Mouse (Mus musculus): ENCODE results near the gene Fam160a1. TPM values are rescaled to one million over a fixed set of nuclear protein-coding genes. Genes with fewer than 3 reads are reported as not detected.

The Fam160a1 gene
- polyA plus RNA-seq, 1 experiment from 2014 or later = 0.85 TPM

DNA sequence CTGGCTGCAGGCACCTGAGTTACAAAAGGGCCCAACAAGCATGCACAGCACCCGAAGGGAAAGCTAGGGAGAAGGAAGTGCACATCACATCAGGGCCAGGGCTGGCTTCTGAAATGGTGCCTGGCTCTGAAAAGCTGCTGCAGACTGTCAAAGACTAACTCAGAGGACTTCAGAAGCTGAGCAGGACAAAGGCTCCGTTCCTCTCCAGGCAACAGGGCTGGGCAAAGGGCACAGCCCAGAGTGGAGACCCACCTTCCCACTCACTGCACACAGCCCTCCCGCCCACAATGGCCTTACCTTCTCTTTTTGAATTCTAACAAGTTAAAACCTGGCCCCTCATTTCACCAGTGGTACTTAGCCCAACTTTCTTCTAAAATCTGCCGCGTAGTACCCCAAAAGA, 153.3 kb downstream of the Fam160a1 start:
- Histone ChIP-seq H3K27ac (no peak overlapping the region), H3K4me3 (no peak overlapping the region), H3K9me3 (no peaks in the 10 kb centered on the region), H3K27me3 (replicated peaks) (no peaks in the 10 kb centered on the region), H3K4me1 (no peaks in the 10 kb centered on the region), H3K9ac (no peak overlapping the region), H3K4me2 (replicated peaks) (no peak overlapping the region), H3K36me3 (no peaks in the 10 kb centered on the region)
- ATAC-seq (ENCODE audit: low FRiP score, low read depth) = no peak
- WGBS = 79% methylated on average over 5 of the region's 5 CpGs

DNA sequence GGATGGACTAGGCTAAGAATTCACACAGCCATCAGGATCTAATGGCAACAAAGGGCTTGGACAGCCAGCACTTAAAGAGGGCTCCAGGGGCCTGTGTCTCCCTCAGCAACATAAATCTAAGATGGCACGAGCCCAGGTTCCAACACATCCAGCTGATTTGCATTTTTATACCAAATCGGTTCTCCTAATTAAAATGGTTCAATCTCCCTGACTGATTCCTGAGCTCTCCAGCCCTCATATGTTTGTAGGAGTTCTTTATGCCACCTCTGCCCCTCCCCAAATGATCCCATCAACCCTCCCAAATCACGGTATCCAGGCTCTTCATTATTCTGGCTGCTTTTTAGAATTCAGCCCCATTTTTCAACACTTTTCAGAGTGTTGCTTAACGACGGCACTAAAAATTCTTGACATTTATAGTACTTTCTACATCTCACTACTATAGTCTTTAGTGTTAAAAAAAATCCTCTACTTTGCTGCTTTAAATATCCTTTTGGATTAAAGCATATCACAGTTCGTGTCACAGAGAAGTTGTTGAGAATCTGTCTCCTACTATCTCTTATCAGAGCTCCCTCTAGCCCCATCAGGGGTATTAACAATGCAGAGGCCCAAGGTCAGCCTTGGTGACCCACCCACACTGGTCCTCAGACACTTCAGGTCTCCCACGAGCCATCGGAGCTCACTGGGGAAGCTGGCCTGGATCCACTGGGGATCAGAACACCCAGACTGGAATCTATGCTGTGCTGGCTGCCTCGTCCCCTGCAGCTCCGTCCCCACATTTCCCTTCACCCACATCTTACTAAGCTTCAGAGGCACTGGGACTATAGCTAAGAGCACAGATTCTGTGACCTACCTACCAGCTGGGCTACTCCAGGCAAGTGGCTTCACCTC, 154.9 kb downstream of the Fam160a1 start:
- Histone ChIP-seq H3K27ac (no peak overlapping the region), H3K9me3 (no peaks in the 10 kb centered on the region), H3K36me3 (no peaks in the 10 kb centered on the region), H3K9ac (no peak overlapping the region), H3K4me2 (replicated peaks) (no peak overlapping the region), H3K27me3 (replicated peaks) (no peaks in the 10 kb centered on the region), H3K4me3 (no peak overlapping the region), H3K4me1 (no peaks in the 10 kb centered on the region)
- ATAC-seq (ENCODE audit: low FRiP score, low read depth) = no peak
- WGBS = 61% methylated on average over 10 of the region's 10 CpGs

DNA sequence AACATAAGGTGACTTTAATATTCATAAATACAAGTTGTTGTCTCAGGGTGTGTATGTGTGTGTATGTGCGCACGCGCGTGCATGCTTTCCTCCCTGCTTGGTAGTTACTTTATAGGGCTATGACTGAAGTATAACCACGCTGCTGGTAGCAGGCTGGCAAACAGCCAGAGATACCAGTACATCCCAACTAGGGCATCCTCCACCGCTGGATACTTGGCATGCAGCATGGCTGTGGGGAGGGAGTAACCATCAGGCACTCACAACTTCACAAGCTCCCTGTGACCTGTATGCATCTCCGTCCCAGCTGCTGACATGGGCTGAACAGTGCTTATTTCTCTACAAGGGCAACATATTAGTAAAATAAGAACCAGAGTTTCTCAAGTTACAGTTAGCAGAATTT, 157.4 kb downstream of the Fam160a1 start:
- H3K36me3 ChIP-seq = no peaks in the 10 kb centered on the region
- ATAC-seq (ENCODE audit: low FRiP score, low read depth) = no peak
- 91% methylated on average over 7 of the region's 7 CpGs for WGBS
- no peaks in the 10 kb centered on the region for H3K4me1 ChIP-seq
- no peaks in the 10 kb centered on the region for H3K27me3 ChIP-seq (replicated peaks)
- no peak overlapping the region for H3K4me2 ChIP-seq (replicated peaks)
- H3K4me3 ChIP-seq = no peak overlapping the region
- H3K27ac ChIP-seq = no peak overlapping the region
- H3K9me3 ChIP-seq = no peaks in the 10 kb centered on the region
- no peak overlapping the region for H3K9ac ChIP-seq

DNA sequence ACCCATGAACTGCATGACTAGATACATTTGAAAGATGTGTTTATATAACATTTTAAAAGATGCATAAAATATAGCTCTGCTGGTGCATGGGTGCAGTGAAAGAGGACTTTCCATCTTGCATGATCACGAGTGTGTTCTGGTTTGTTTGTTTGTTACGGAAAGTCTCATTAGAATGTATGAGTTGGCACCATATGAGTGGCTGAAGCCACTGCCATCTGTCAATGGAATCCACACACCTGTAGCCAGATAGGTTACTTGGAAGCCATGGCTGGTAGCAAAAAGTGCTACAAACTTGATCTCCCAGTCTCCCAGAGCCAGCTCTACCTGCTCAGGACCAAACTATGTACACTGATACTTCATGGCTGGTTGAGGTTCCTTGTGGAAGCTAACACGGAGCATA, 161.6 kb downstream of the Fam160a1 start:
- no peak overlapping the region for H3K27ac ChIP-seq
- H3K9ac ChIP-seq = no peak overlapping the region
- H3K36me3 ChIP-seq = 0 out of 2 replicates have a peak, but pooled peaks cover 6% of the 10 kb centered on the region
- H3K4me2 ChIP-seq (replicated peaks) = no peak overlapping the region
- no peaks in the 10 kb centered on the region for H3K27me3 ChIP-seq (replicated peaks)
- no peak for ATAC-seq (ENCODE audit: low FRiP score, low read depth)
- no peaks in the 10 kb centered on the region for H3K9me3 ChIP-seq
- no peak overlapping the region for H3K4me3 ChIP-seq
- 94% methylated on average over 3 of the region's 3 CpGs for WGBS
- H3K4me1 ChIP-seq = no peaks in the 10 kb centered on the region

DNA sequence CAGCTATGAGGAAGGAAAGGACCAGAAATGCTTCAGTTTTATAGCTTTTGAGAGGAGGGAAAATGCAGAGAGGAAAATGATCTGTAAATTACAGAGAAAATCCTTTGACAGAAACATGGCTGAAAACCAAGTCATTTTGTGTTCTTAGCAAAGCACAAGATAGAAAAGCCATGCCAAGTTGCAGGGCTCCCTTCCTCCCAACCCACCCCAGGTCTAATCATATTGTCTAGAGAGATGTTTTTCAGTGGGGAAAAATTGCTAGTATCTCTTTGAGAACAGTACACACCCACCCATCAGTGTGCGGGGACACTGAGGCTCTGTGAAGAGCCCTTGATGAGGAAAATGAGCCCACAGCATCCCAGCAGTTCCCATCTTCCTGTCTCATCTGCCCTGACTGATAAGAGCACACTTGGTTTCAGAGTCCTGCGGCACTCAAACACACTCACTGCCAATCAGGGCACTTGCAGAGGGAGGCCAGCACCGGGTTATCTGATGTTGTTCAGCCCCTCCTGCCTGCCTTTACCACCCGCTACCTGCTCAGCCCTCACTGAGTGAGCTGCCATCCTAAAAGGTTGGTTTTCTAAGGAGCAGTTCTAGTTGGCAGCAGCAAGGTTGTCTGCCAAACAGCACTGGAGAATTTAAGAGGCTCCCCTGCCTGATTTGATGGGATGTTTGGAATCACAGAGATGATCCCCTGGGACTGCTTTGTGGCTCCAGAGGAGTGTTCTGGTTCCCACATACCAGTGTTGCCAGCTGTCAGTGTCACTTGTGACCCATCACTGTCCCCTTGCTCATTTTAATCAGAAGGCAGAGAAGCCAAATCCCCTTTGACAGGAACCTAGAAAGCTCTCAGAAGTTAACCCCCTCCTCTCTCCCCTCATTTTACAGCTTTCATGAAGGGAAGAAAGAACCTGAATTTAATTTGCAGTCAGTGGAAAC, 164.1 kb downstream of the Fam160a1 start:
- no peak for ATAC-seq (ENCODE audit: low FRiP score, low read depth)

DNA sequence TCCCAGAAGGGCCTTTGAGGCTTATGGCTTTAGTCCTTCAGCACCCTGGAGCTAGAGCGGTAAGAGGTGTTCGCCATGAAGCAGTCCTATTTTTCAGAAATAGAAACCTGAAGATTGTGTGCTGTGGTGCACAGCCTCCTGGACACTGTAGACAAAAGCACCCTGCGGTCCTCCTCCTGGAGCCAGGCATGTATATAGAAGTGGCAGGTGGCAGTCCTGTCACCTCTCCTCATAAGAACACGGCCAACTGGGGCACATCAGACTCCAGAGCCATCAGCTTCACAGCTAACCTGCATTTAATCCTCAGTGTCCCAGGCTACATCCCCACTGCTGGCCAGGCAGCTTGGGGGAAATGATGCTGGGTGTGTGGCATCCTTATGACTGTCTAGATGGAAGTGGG, 167.9 kb downstream of the Fam160a1 start:
- no peak overlapping the region for H3K4me2 ChIP-seq (replicated peaks)
- H3K4me3 ChIP-seq = no peak overlapping the region
- 93% methylated on average over 4 of the region's 4 CpGs for WGBS
- no peak for ATAC-seq (ENCODE audit: low FRiP score, low read depth)
- 0 out of 2 replicates have a peak, but pooled peaks cover 6% of the 10 kb centered on the region for H3K36me3 ChIP-seq
- no peak overlapping the region for H3K9ac ChIP-seq
- H3K4me1 ChIP-seq = no peaks in the 10 kb centered on the region
- H3K27ac ChIP-seq = no peak overlapping the region
- H3K27me3 ChIP-seq (replicated peaks) = no peaks in the 10 kb centered on the region
- no peaks in the 10 kb centered on the region for H3K9me3 ChIP-seq

More for the DNA sequence above, 164.1 kb downstream of the Fam160a1 start:
- no peak overlapping the region for H3K9ac ChIP-seq
- H3K4me1 ChIP-seq = no peaks in the 10 kb centered on the region
- H3K36me3 ChIP-seq = 0 out of 2 replicates have a peak, but pooled peaks cover 6% of the 10 kb centered on the region
- H3K4me3 ChIP-seq = no peak overlapping the region
- no peak overlapping the region for H3K27ac ChIP-seq
- H3K27me3 ChIP-seq (replicated peaks) = no peaks in the 10 kb centered on the region
- 83% methylated on average over 4 of the region's 4 CpGs for WGBS
- H3K4me2 ChIP-seq (replicated peaks) = no peak overlapping the region
- H3K9me3 ChIP-seq = no peaks in the 10 kb centered on the region

DNA sequence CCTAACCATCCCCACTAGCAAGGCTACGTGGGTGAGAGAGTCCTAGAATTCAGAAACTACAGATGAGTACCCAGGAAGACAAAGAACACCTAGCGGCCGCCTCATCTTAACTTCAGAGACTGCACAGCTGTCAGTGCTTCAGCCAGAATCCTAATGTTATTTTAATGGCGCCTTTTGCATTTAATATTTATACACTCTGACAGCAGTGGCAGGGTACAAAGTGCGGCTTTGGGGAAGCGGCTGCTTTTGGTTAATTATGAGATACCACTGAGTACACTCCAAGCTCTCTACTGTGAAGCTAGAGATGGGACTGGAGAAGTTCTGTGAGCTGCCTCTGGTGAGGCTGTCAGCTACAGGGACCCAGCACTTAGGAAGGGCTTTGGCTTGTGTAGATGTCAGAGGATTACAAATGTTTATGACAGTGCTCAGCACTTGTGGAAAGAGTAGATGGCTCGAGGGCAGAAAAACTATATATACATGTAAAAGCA, 171.5 kb downstream of the Fam160a1 start:
- WGBS = 81% methylated on average over 7 of the region's 7 CpGs
- H3K27me3 ChIP-seq (replicated peaks) = no peaks in the 10 kb centered on the region
- ATAC-seq (ENCODE audit: low FRiP score, low read depth) = no peak

DNA sequence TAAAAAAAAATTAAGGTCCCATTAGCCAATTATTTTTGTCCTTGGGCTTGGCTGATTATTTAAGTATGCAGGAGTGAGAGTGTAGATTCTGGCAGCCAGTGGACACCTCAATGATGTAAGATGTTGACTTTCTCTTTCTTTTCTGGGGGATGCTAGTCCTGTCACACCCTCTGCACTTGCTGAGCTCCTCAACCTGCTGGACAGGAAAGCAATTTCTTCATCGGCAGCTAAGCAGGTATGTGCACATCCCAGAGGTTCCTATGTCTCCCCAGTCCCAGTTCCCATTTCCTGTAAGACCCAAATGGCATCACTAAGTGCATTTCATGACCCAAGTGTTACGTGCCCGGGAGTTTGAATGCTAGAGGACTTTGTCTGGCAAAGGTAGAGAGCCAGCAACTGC, 172.3 kb downstream of the Fam160a1 start:
- ATAC-seq (ENCODE audit: low FRiP score, low read depth) = no peak
- WGBS = 96% methylated on average over 3 of the region's 3 CpGs

More for the DNA sequence above, 171.5 kb downstream of the Fam160a1 start:
- Histone ChIP-seq H3K4me3 (no peak overlapping the region), H3K4me1 (no peaks in the 10 kb centered on the region), H3K36me3 (no peaks in the 10 kb centered on the region), H3K9me3 (no peaks in the 10 kb centered on the region), H3K4me2 (replicated peaks) (no peak overlapping the region), H3K9ac (no peak overlapping the region), H3K27ac (no peak overlapping the region)

DNA sequence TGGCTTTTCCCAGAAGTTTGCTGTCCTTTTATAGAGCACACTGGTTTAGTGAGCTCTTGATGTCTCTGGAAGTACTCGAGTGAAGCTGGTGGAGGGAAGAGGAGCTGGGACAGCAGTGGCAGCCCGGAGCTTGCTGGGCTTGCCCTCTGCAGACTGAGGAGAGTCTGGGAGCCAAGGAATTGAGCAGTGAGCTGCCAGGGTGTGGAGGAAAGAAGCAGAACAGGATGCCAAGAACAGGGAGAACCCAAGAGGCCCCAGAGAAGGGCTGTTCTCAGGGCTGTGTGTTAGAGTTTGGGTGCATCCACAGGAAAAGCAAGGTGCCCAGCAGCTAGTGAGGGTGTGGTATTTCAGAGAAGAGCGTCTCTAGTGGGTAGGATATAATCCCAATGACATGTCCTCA, 175.3 kb downstream of the Fam160a1 start:
- no peaks in the 10 kb centered on the region for H3K9me3 ChIP-seq
- H3K4me2 ChIP-seq (replicated peaks) = no peak overlapping the region
- no peaks in the 10 kb centered on the region for H3K27me3 ChIP-seq (replicated peaks)
- no peak overlapping the region for H3K4me3 ChIP-seq
- H3K4me1 ChIP-seq = no peaks in the 10 kb centered on the region
- no peaks in the 10 kb centered on the region for H3K36me3 ChIP-seq
- WGBS = 84% methylated on average over 3 of the region's 3 CpGs
- no peak overlapping the region for H3K9ac ChIP-seq
- ATAC-seq (ENCODE audit: low FRiP score, low read depth) = no peak
- H3K27ac ChIP-seq = no peak overlapping the region

More for the DNA sequence above, 172.3 kb downstream of the Fam160a1 start:
- Histone ChIP-seq H3K9ac (no peak overlapping the region), H3K27ac (no peak overlapping the region), H3K36me3 (no peaks in the 10 kb centered on the region), H3K4me1 (no peaks in the 10 kb centered on the region), H3K9me3 (no peaks in the 10 kb centered on the region), H3K27me3 (replicated peaks) (no peaks in the 10 kb centered on the region), H3K4me2 (replicated peaks) (no peak overlapping the region), H3K4me3 (no peak overlapping the region)

DNA sequence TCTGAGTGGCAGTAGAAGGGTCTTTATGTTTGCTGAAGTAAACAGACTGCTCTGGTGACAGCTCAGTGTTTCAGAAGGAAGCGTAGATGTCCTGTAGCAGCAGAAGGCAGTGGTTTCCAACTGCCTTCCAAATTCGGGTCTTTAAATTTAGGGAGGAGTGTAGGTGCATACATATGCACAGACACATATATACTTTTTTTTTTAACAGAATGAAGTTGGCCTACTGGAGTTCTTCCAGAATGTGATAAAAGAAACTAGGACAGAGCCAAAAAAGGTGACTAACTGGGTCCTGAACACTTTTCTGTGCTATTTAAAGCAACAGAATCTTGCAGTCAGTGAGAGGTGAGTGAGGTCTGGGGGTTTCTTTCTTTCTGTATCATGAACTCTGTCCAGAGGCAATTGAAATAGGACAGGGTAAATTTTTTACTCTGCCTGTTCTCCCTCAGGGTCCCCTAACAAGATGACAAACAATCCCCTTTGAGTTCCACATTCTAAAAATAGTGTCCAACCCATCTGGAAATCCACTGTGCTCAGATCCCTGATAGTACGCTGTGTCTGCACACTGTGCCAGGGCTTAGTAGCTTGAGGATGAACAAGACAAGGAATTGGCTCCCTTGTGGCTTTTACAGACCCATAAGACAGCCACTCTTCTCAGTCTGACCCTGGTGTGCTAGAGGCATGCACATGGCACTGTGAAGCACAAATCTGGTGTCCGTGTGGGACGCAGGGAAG, 180.2 kb downstream of the Fam160a1 start:
- Histone ChIP-seq H3K4me2 (replicated peaks) (no peak overlapping the region), H3K4me3 (no peak overlapping the region), H3K36me3 (no peaks in the 10 kb centered on the region), H3K4me1 (0 out of 2 replicates have a peak, but pooled peaks cover 7% of the 10 kb centered on the region), H3K27ac (no peak overlapping the region), H3K9me3 (no peaks in the 10 kb centered on the region), H3K9ac (no peak overlapping the region), H3K27me3 (replicated peaks) (no peaks in the 10 kb centered on the region)
- ATAC-seq (ENCODE audit: low FRiP score, low read depth) = no peak
- WGBS = 89% methylated on average over 5 of the region's 5 CpGs

DNA sequence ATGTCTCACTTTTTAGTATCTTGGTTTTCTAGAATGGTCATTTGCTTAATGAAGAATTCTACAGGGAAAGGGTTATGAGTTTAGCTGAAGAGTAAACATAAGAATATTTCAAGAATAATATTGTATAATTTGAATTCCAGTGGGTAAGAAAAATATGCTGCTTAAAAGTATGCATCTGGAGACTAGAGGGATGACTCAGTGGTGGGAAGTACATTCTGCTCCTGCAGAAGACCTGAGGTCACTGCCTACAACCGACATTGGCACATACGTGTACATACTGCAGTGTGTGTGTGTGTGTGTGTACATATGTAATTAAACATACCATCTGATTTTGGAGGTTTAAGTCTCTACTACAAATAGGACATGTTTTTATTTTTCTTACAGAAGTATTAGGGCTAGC, 181.5 kb downstream of the Fam160a1 start:
- no peak overlapping the region for H3K4me3 ChIP-seq
- H3K27ac ChIP-seq = no peak overlapping the region
- 94% methylated on average over 2 of the region's 2 CpGs for WGBS
- H3K4me1 ChIP-seq = 0 out of 2 replicates have a peak, but pooled peaks cover 7% of the 10 kb centered on the region
- H3K9me3 ChIP-seq = no peaks in the 10 kb centered on the region
- no peak overlapping the region for H3K9ac ChIP-seq
- ATAC-seq (ENCODE audit: low FRiP score, low read depth) = no peak
- H3K36me3 ChIP-seq = no peaks in the 10 kb centered on the region
- H3K4me2 ChIP-seq (replicated peaks) = no peak overlapping the region
- no peaks in the 10 kb centered on the region for H3K27me3 ChIP-seq (replicated peaks)

DNA sequence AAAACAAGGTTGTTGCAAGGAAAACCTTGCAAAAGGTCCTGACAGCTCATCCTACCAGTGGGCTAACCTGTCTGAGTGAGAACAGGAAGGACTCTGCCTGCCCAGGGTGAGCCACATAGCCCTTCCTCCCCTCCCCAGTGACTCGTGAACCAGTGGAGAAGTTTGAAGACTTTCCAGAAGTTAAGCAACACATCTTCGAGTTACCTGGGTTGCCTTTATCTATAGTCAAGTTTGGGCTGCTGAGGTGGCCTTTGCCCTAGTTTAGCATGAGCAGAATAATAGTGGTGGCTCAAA, 182.0 kb downstream of the Fam160a1 start:
- 0 out of 2 replicates have a peak, but pooled peaks cover 7% of the 10 kb centered on the region for H3K4me1 ChIP-seq
- no peaks in the 10 kb centered on the region for H3K9me3 ChIP-seq
- no peak overlapping the region for H3K27ac ChIP-seq
- H3K4me2 ChIP-seq (replicated peaks) = no peak overlapping the region
- WGBS = 78% methylated on average over 2 of the region's 2 CpGs
- no peaks in the 10 kb centered on the region for H3K27me3 ChIP-seq (replicated peaks)
- no peak for ATAC-seq (ENCODE audit: low FRiP score, low read depth)
- no peaks in the 10 kb centered on the region for H3K36me3 ChIP-seq
- H3K9ac ChIP-seq = no peak overlapping the region
- no peak overlapping the region for H3K4me3 ChIP-seq
